Mouse (Mus musculus) cerebellum, adult 18-20 months (tissue): ENCODE measurements around the gene Pex11g.

ENCODE experiments used
- DNase-seq, 2 experiments: peaks; one replicate each; pipeline ENCODE4 v3.0.0; 2021

Gene Pex11g

GRCm38 (mm10) chr8:3480221-3480785 lies 12.8 kb upstream of the Pex11g start:
- no peak for DNase-seq

- DNase-seq: no peak
Measured at GRCm38 (mm10) chr8:3475715-3476429, 8.4 kb upstream of the Pex11g start.

- DNase-seq: no peak
Measured at GRCm38 (mm10) chr8:3470562-3470961, 3.1 kb upstream of the Pex11g start, which contains the start of gene Tex45. Tex45 (plus strand) TSS chr8:3470862.

GRCm38 (mm10) chr8:3468838-3469237 lies 1.4 kb upstream of the Pex11g start:
- no peak for DNase-seq

GRCm38 (mm10) chr8:3467886-3468545 lies 536 bp upstream of the Pex11g start:
- no peak for DNase-seq

GRCm38 (mm10) chr8:3464309-3464708 lies 3.2 kb downstream of the Pex11g start:
- no peak for DNase-seq

GRCm38 (mm10) chr8:3463248-3463647 lies 4.2 kb downstream of the Pex11g start:
- DNase-seq: no peak

- no peak for DNase-seq
Measured at GRCm38 (mm10) chr8:3451992-3452391, 15.5 kb downstream of the Pex11g start.

GRCm38 (mm10) chr8:3450670-3451069 lies 16.8 kb downstream of the Pex11g start:
- peak; percentile 60 to 78 for DNase-seq

GRCm38 (mm10) chr8:3449226-3449625 lies 18.3 kb downstream of the Pex11g start:
- no peak for DNase-seq

- peak in 1 of 2 experiments; percentile 29 for DNase-seq
Measured at GRCm38 (mm10) chr8:3439510-3439909, 28.0 kb downstream of the Pex11g start.

GRCm38 (mm10) chr8:3436492-3436891 lies 31.0 kb downstream of the Pex11g start:
- no peak for DNase-seq

- DNase-seq: no peak
Measured at GRCm38 (mm10) chr8:3431113-3431512, 36.4 kb downstream of the Pex11g start.

- peak; percentile 73 to 83 for DNase-seq
Measured at GRCm38 (mm10) chr8:3429966-3430365, 37.5 kb downstream of the Pex11g start.

GRCm38 (mm10) chr8:3428426-3428825 lies 39.1 kb downstream of the Pex11g start:
- no peak for DNase-seq

GRCm38 (mm10) chr8:3426211-3426610 lies 41.3 kb downstream of the Pex11g start:
- no peak for DNase-seq

- DNase-seq: no peak
Measured at GRCm38 (mm10) chr8:3425217-3425616, 42.3 kb downstream of the Pex11g start.

- no peak for DNase-seq
Measured at GRCm38 (mm10) chr8:3421507-3421906, 46.0 kb downstream of the Pex11g start.

GRCm38 (mm10) chr8:3420105-3420706 lies 47.3 kb downstream of the Pex11g start:
- DNase-seq: no peak

GRCm38 (mm10) chr8:3418101-3418500 lies 49.4 kb downstream of the Pex11g start:
- DNase-seq: no peak

GRCm38 (mm10) chr8:3417455-3417854 lies 50.0 kb downstream of the Pex11g start:
- no peak for DNase-seq

- no peak for DNase-seq
Measured at GRCm38 (mm10) chr8:3416846-3417245, 50.6 kb downstream of the Pex11g start.

GRCm38 (mm10) chr8:3415661-3416060 lies 51.8 kb downstream of the Pex11g start:
- no peak for DNase-seq

GRCm38 (mm10) chr8:3415259-3415658 lies 52.2 kb downstream of the Pex11g start:
- DNase-seq: peak in 1 of 2 experiments; percentile 12
